Mouse (Mus musculus) myocyte (in vitro differentiated cells): ENCODE data around the gene Gnas.

ENCODE experiments used
- E2F4 ChIP-seq: IDR thresholded peaks from one replicate; pipeline ENCODE4 v1.6.1; 2011; ENCODE audit warnings: mild to moderate bottlenecking, control low read depth, moderate library complexity; ENCODE audit not compliant: insufficient read depth
- MAX ChIP-seq: IDR thresholded peaks from one replicate; pipeline ENCODE4 v1.6.1; 2011; ENCODE audit warnings: low read depth, mild to moderate bottlenecking, control low read depth
- MYOD1 ChIP-seq, 3 experiments: IDR thresholded peaks; one replicate each; pipeline ENCODE4 v1.6.1; 2011; ENCODE audit warnings: control low read depth in 2 of 3, low read depth in 2 of 3, mild to moderate bottlenecking in 2 of 3, moderate library complexity in 1 of 3; ENCODE audit not compliant: insufficient read length in 2 of 3, control insufficient read depth in 1 of 3
- POLR2AphosphoS2 ChIP-seq: IDR thresholded peaks from one replicate; pipeline ENCODE4 v1.6.1; 2011; ENCODE audit warnings: low read depth, control low read depth; ENCODE audit not compliant: insufficient read length
- USF1 ChIP-seq: IDR thresholded peaks from one replicate; pipeline ENCODE4 v1.6.1; 2011; ENCODE audit warnings: low read depth, mild to moderate bottlenecking, control low read depth, moderate library complexity

- no peak for TF ChIP-seq MYOD1 (IDR thresholded peaks at IDR 0.05; ENCODE audit: control insufficient read depth in 1 of 3, insufficient read length in 2 of 3, low read depth in 2 of 3)
- TF ChIP-seq E2F4, result no peak
- TF ChIP-seq MAX, result no peak
- no peak for TF ChIP-seq USF1
- no peak for TF ChIP-seq POLR2AphosphoS2
Observed at GRCm38 (mm10) chr2:174359656-174360055, 75.5 kb downstream of the Gnas start.
